Mouse (Mus musculus) Patski (cell line): ENCODE results near the gene Ptpdc1. TPM values are rescaled to one million over a fixed set of nuclear protein-coding genes. Genes with fewer than 3 reads are reported as not detected.

Source experiments
- ATAC-seq: fragments of 100-300 bp; one replicate; pipeline ENCODE4 v1.8.0; 2021
- CTCF ChIA-PET: fragments of 350-600 bp; sonication (Branson Sonifier 250); formaldehyde crosslinking; loops from one replicate; lab custom pipeline; 2022; ENCODE audit warnings: inconsistent platforms; lab: Charles Lee
- POLR2A ChIA-PET: fragments of 350-600 bp; sonication (Branson Sonifier 250); formaldehyde crosslinking; loops from one replicate; lab custom pipeline; 2022; ENCODE audit warnings: antibody characterized with exemption, inconsistent platforms; lab: Charles Lee
- DNase-seq: peaks from one replicate; pipeline ENCODE4 v3.0.0-alpha.2; 2011; ENCODE audit warnings: low read depth, low spot score
- H3K27me3 ChIP-seq: fragments of 371-371 bp; one replicate; pipeline ENCODE4 v1.5.1; 2021
- CTCF ChIP-seq: fragments of 100-300 bp; IDR thresholded peaks from one replicate; pipeline ENCODE4 v1.5.1; 2021
- in situ Hi-C: fragments of 300-500 bp; cut with MboI; formaldehyde crosslinking; loops from 3 replicates; pipeline ENCODE4 v1.11.1; 2018; ENCODE audit warnings: low pct_unique_long_range_greater_than_20kb, mixed read lengths
- polyA plus RNA-seq: library from polyadenylated mRNA; unstranded; gene quantifications from one replicate; pipeline ENCODE4 v1.2.3, GENCODE M21; 2021

Ptpdc1 gene
- polyA plus RNA-seq, 1 experiment from 2014 or later, result 8.9 TPM

DNA sequence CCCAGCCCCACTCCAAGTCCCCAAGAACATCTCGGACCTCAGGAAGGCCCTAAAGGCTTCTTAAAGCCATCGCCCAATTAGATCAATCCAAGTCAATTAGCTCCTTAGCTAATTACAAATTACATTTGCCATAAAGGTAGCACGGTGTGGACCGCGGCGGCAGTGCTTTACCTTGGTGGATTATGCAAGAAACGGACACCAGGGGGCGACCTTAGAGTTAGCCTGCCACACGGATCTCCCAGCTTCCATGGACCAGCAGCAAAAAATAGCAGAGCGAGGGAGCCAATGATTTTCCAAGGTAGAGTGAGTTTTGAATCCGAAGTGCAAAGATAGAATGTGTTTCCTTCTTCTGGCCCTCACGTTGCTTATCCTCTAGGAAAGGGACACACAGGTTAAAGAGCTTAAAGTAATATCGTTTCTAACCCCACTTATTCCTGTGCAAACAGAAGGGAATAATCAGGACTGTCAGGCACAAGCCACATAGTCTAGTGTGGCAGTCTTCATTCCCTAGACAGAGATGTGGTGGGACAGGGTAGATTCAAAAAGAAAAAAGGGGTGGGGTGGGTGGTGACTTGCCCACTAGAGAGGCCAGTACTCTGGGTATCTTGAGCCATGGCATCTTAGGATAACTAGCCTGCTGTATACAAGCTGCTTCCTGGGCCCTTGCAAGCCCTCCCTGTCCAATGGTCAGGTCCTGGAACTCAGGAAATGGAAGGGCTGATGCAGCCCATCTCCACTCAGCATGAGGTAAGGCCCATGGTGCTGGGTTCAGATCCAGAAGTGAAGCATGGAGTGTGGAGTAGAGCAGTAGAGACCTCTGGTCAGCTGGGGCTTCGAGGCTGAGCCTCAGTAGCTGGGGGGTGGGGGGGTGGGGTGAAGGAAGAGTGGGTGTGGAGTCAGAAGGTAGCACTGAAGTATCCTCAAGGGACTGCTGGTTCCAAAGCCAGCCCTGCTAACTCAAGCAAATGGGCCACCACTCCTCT, 28.6 kb upstream of the Ptpdc1 start:
- TF ChIP-seq CTCF, result peak; percentile 88
- H3K27me3 ChIP-seq, result peaks cover 22% of the 10 kb centered on the region
- CTCF ChIA-PET, result interaction anchor here (0.7 to 4.2 kb wide), 22 partner anchors 10 to 519 kb away, joined by 3 to 26 read pairs (median 4); no protein-coding TSS in a partner anchor
- DNase-seq, result no peak
- in situ Hi-C loops, result loop anchor here (5.0 to 10.0 kb wide), 4 partner anchors 143 to 518 kb away; no protein-coding TSS in a partner anchor
- ATAC-seq, result no peak
- POLR2A ChIA-PET, result no interaction called here

DNA sequence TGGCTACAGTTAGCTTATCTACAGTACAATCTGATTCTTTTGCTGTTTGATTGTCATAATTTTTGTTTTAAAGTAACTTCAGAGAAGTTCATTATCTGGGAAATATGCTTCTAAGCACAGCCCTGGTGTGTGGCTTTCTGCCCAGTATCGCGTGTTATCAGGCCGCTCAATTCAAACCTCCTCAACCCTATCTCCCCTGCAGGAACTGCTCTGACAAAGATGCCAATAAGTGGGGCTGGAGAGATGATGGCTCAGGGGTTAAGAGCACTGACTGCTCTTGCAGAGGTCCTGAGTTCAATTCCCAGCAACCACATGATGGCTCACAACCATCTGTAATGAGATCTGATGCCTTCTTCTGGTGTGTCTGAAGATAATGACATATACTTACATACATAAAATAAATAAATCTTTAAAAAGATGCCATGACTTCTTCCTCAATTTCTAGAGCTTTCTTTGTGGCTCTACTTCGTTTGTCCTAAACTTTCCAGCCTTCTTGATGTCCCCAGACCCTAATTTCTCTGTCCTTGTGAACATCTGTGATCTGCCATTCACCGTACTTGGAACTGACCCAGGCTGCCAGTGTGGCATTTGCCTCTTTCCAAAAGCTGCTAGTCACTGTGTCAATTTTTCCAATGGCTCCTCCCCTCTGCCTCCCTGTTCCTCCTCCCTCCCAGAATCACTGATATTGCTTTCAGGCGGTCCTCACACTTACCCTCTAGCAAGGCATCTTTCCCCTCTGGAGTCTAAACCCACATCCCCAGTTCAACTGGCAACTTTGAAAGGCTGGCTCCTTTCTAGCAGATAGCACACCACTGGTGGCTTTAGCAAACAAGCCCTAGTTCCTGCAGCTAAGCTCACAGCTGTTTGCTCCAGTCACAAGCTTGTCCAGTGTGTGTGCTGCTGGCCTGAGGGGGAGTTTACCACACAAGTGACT, 25.9 kb upstream of the Ptpdc1 start:
- ChIA-PET POLR2A (no interaction called here), CTCF (interaction anchor here (1.3 to 2.0 kb wide), 4 partner anchors 8 to 524 kb away, joined by 3 to 5 read pairs (median 4); no protein-coding TSS in a partner anchor)
- TF ChIP-seq CTCF, result no peak
- peaks cover 7% of the 10 kb centered on the region for H3K27me3 ChIP-seq
- ATAC-seq (no peak), DNase-seq (no peak)
- in situ Hi-C loops, result loop anchor here (5.0 to 10.0 kb wide), 4 partner anchors 146 to 521 kb away; no protein-coding TSS in a partner anchor

DNA sequence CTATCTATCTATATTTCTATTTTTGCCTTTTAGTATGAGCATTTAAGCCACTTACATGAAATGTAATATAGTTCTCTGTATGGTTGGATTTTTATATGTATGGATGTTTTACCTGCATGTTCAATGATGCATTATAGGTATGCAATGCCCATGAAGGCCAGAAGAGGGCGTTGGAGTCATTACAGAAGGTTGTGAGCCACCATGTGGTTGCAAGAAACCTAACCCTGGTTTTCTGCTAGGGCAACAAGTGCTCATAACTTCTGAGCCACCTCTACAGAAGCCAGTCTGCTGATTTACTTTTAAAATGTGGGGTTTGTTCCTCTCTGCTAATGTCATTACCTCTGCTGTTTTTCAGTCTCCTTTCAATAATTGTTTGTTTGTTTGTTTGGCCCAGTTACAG, 25.2 kb upstream of the Ptpdc1 start:
- in situ Hi-C loops, result loop anchor here (5.0 to 10.0 kb wide), 4 partner anchors 147 to 522 kb away; no protein-coding TSS in a partner anchor
- no peak for ATAC-seq
- POLR2A ChIA-PET, result no interaction called here
- CTCF ChIA-PET, result interaction anchor here (1.6 to 1.8 kb wide), 2 partner anchors 150 to 525 kb away, joined by 4 to 5 read pairs; no protein-coding TSS in a partner anchor
- peaks cover 10% of the 10 kb centered on the region for H3K27me3 ChIP-seq
- no peak for DNase-seq
- TF ChIP-seq CTCF, result peak; percentile 89

DNA sequence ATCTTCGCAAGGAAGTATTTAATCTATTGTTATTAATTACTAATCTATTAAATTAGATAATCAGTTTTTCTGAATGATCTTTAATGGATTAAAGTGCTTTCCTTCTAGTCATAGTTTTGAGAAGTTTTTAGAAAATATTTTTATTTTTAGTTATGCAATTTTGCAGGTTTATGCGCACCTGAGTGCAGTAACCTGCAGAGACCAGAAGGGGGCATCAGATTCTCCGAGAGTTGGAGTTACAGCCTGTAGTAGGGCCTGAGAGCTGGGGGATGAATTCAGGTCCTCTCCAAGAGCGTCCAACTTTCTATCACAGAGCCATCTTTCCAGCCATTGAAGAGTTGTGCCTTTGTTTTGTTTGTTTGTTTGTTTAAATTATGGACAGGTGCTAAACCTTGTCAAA, 21.2 kb upstream of the Ptpdc1 start:
- TF ChIP-seq CTCF, result peak; percentile 42
- CTCF ChIA-PET, result interaction anchor here (1.0 to 1.1 kb wide), 2 partner anchors 10 to 12 kb away, joined by 3 to 4 read pairs; no protein-coding TSS in a partner anchor
- POLR2A ChIA-PET, result no interaction called here
- H3K27me3 ChIP-seq, result peaks cover 9% of the 10 kb centered on the region
- ATAC-seq (no peak), DNase-seq (no peak)
- in situ Hi-C loops, result no loop called here

DNA sequence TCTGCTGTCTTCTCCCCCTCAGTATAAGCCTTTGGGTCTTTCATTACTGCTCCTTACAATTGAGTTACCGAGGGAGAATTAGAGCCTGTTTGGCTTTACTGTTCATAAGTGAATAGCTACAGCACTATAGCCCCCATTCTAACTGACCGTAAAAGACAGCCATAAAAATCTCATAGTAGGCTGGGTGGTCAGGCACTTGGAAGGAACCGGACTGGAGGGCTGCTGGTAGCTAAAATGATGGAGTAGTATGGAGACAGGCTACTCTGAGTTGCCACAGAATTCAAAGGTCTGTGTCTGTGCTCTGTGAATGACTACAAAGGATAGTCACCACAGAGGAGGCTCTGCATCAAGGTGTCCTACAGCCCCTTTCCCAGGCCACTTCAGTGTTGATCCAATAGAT, 18.5 kb upstream of the Ptpdc1 start:
- ChIA-PET POLR2A (no interaction called here), CTCF (interaction anchor here (3.2 kb wide), 1 partner anchor 10 kb away, joined by 15 read pairs; no protein-coding TSS in a partner anchor)
- TF ChIP-seq CTCF, result no peak
- DNase-seq (no peak), ATAC-seq (no peak)
- peaks cover 9% of the 10 kb centered on the region for H3K27me3 ChIP-seq
- in situ Hi-C loops, result no loop called here

DNA sequence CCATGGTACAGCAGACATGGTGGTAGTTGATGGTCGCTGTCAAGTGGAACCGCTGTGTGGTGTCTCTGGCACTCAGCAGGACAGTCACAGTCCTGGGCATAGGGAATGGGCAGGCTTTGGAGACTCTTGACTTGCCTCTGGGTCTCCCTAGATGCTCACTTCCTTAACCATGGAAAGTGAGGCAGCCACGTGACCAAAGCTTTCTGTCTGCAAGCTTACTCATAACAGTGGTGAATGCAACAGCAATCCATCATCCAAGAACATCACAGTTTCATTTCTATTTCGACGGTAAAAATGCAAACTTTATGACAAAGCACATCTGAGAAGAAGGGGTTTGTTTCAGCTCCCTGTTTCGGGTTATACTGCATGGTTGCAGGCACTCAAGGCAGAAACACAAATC, 17.6 kb upstream of the Ptpdc1 start:
- DNase-seq (no peak), ATAC-seq (no peak)
- CTCF ChIA-PET, result interaction anchor here (0.8 to 3.2 kb wide), 4 partner anchors 9 to 114 kb away, joined by 3 to 15 read pairs (median 4); no protein-coding TSS in a partner anchor
- peaks cover 9% of the 10 kb centered on the region for H3K27me3 ChIP-seq
- POLR2A ChIA-PET, result interaction anchor here (1.1 kb wide), 1 partner anchor 17 kb away, joined by 3 read pairs; no protein-coding TSS in a partner anchor
- TF ChIP-seq CTCF, result no peak
- in situ Hi-C loops, result no loop called here

DNA sequence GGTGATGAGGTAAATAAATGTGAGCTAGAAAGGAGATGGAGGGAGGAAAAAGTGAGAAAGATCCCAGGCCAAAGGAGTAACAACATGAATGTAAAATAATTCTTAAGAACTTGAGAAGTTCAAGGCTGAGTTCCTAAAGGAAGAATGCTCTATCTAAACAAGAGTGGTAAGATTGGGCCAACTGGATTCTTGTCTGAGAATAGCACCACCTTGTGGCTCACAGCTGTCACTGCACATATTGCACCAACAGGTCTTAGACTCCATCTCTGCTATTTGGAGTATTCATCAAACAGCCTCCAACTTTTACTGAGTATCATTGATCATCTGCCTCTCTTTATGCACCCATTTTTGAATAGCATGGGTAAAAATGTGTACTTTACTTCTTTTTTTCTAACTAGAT, 14.1 kb upstream of the Ptpdc1 start:
- TF ChIP-seq CTCF, result peak; percentile 88
- H3K27me3 ChIP-seq, result peaks cover 2% of the 10 kb centered on the region
- in situ Hi-C loops, result loop anchor here (5.0 kb wide), 2 partner anchors 67 to 117 kb away; no protein-coding TSS in a partner anchor
- DNase-seq (no peak), ATAC-seq (no peak)
- ChIA-PET POLR2A (interaction anchor here (1.2 kb wide), 1 partner anchor 108 kb away, joined by 3 read pairs; no protein-coding TSS in a partner anchor), CTCF (interaction anchor here (0.8 to 3.3 kb wide), 17 partner anchors 9 to 118 kb away, joined by 3 to 24 read pairs (median 4); no protein-coding TSS in a partner anchor)

DNA sequence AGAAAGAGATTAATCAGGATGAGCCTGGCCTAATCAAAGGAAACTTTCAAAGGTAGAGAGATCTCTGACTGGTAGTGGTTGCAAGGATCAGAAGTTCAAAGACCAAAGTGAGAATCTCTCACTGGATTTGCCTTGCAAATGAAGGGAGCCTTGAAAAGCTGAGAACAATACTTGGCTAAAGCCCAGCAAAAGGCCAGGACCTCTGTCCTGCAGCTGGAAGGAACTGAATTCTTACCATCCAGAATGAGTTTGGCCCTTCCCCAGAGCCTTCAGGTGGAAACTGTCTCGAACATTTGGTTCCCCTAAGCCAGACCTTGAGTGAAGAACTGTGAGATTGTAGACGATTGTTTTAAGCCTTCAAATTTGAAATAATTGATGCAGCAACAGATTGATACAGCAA, 12.2 kb upstream of the Ptpdc1 start:
- POLR2A ChIA-PET, result no interaction called here
- ATAC-seq (no peak), DNase-seq (no peak)
- TF ChIP-seq CTCF, result no peak
- in situ Hi-C loops, result loop anchor here (5.0 kb wide), 2 partner anchors 65 to 115 kb away; no protein-coding TSS in a partner anchor
- H3K27me3 ChIP-seq, result peaks cover 5% of the 10 kb centered on the region
- CTCF ChIA-PET, result no interaction called here

DNA sequence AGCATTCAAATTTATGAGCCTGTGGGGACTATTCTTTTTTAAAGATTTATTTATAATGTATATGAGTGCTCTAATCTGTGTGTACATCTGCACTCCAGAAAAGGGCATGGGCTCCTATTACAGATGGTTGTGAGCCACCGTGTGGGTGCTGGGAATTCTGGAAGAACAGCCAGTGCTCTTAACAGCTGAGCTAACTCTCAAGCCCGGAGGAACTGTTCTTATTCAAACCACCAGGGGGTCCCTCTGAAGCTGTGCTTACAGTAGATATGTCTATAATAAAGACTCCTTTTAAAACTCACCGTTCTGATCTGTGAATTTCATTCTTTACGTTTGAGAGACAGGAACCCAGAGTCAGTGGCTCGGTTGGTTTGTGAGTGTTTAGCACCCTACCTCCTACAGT, 6.2 kb upstream of the Ptpdc1 start:
- POLR2A ChIA-PET, result no interaction called here
- no peak for ATAC-seq
- no peak for TF ChIP-seq CTCF
- no peak for DNase-seq
- H3K27me3 ChIP-seq, result peaks cover 5% of the 10 kb centered on the region
- CTCF ChIA-PET, result no interaction called here
- in situ Hi-C loops, result no loop called here
